Mouse (Mus musculus): ENCODE measurements around the gene Vmn1r206. TPM values are rescaled to one million over a fixed set of nuclear protein-coding genes. Genes with fewer than 3 reads are reported as not detected.

The Vmn1r206 gene
- polyA plus RNA-seq (2015; fragmentation: Nextera tagmentation; extraction: Ambion mirVana) = not detected in 2 replicates

DNA sequence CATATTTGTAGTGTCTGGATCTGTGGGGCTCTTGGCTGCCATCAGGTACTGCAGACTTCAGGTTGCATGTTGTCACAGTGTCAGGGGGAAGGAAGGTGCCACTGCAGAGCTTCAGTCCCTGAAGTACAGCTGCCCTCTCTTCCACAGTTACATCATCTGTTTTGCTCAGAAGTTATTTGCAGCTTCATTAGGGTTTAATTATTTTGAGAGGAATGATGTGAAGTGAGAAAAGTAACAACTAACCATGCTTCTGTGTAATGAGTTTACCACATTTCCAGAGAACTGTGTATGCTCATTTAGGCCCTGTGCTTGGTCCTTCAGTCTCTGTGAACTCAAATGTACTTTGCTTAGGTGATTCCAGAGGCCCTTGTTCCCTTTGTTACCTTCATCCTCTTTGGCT is at the start of gene Vmn1r206:
TSS of gene Vmn1r206 (minus strand) at position 101 of the 400 bp plus-strand sequence.

GRCm38 (mm10) chr13:22592900-22593299 is 31.2 kb downstream of the Vmn1r206 start, which contains the start of gene Vmn1r205:
Vmn1r205 (minus strand) TSS chr13:22593000.

Other genes starting within 250 kb of the Vmn1r206 start
- gene Vmn1r199, start 244.4 kb downstream of the Vmn1r206 start, polyA plus RNA-seq (2015; fragmentation: Nextera tagmentation; extraction: Ambion mirVana) = not detected in 2 replicates
- 0.04 TPM in 1 of 2 replicates, not detected in the other for gene Vmn1r200, start 233.9 kb downstream of the Vmn1r206 start, polyA plus RNA-seq (2015; fragmentation: Nextera tagmentation; extraction: Ambion mirVana)
- gene Vmn1r201, start 152.3 kb downstream of the Vmn1r206 start, polyA plus RNA-seq (2015; fragmentation: Nextera tagmentation; extraction: Ambion mirVana) = not detected in 2 replicates
- gene Vmn1r202, start 118.9 kb downstream of the Vmn1r206 start, polyA plus RNA-seq (2015; fragmentation: Nextera tagmentation; extraction: Ambion mirVana) = not detected in 2 replicates
- gene Vmn1r203, start 106.1 kb downstream of the Vmn1r206 start, polyA plus RNA-seq (2015; fragmentation: Nextera tagmentation; extraction: Ambion mirVana) = not detected in 2 replicates
- not detected in 2 replicates for gene Vmn1r204, start 71.1 kb downstream of the Vmn1r206 start, polyA plus RNA-seq (2015; fragmentation: Nextera tagmentation; extraction: Ambion mirVana)
- gene Vmn1r205, start 31.3 kb downstream of the Vmn1r206 start, polyA plus RNA-seq (2015; fragmentation: Nextera tagmentation; extraction: Ambion mirVana) = not detected in 2 replicates
- not detected in 2 replicates for gene Vmn1r207-ps, start 105.4 kb upstream of the Vmn1r206 start, polyA plus RNA-seq (2015; fragmentation: Nextera tagmentation; extraction: Ambion mirVana)
- gene Vmn1r208, start 153.1 kb upstream of the Vmn1r206 start, polyA plus RNA-seq (2015; fragmentation: Nextera tagmentation; extraction: Ambion mirVana) = not detected in 2 replicates
- 0.04 TPM in 1 of 2 replicates, not detected in the other for gene Vmn1r209, start 185.4 kb upstream of the Vmn1r206 start, polyA plus RNA-seq (2015; fragmentation: Nextera tagmentation; extraction: Ambion mirVana)
- gene Vmn1r210, start 207.1 kb upstream of the Vmn1r206 start, polyA plus RNA-seq (2015; fragmentation: Nextera tagmentation; extraction: Ambion mirVana) = not detected in 2 replicates
- gene Vmn1r211, start 233.3 kb upstream of the Vmn1r206 start, polyA plus RNA-seq (2015; fragmentation: Nextera tagmentation; extraction: Ambion mirVana) = not detected in 2 replicates